Mouse (Mus musculus) cortical plate, adult 2 months (tissue): ENCODE measurements around the gene Camta1.

Source experiments
- CTCF ChIP-seq: fragments of 200-500 bp; IDR thresholded peaks from 2 replicates; pipeline ENCODE4 v1.5.1; 2011; ENCODE audit warnings: mild to moderate bottlenecking, control low read depth, low read length; ENCODE audit not compliant: insufficient read depth; ENCODE audit errors: extremely low read depth
- POLR2A ChIP-seq: fragments of 200-500 bp; IDR thresholded peaks from 2 replicates; pipeline ENCODE4 v1.6.1; 2011; ENCODE audit warnings: mild to moderate bottlenecking, low read length, control low read depth; ENCODE audit not compliant: insufficient read depth; ENCODE audit errors: extremely low read depth

GRCm38 (mm10) chr4:151661486-151661885, 200.2 kb downstream of the Camta1 start:
- no peak for TF ChIP-seq CTCF
- TF ChIP-seq POLR2A: no peak
